Mouse (Mus musculus) right cerebral cortex, adult 18-20 months (tissue): Measurements from ENCODE around the gene Nlk.
"Not testable (repeated sequence)": the region's sequence is repeated elsewhere in the genome, so short reads cannot be mapped to it uniquely, and the experiment has no call there.

Source experiments
- DNase-seq: peaks from one replicate; pipeline ENCODE4 v3.0.0; 2022; ENCODE audit warnings: mixed read lengths

Nlk gene

DNA sequence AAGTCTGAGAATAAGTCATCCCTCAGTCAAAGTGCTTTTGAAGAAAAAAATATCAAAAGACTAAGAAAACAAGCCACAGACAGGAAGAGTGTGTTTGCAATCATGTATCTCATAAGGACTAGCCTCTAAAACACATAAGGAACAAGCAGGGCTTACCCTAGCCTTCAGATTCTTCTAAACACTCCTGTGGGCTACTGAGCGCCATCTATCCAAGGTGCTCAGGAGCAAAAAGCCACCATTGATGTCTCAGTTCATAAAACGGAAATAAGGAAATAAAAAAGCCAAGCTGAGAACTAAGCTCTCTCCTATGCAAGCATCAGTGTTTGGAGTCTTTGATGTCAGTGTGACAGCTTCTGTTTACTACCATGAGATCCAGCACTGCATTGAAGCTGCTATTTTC lies 18.4 kb downstream of the Nlk start:
- no peak for DNase-seq

DNA sequence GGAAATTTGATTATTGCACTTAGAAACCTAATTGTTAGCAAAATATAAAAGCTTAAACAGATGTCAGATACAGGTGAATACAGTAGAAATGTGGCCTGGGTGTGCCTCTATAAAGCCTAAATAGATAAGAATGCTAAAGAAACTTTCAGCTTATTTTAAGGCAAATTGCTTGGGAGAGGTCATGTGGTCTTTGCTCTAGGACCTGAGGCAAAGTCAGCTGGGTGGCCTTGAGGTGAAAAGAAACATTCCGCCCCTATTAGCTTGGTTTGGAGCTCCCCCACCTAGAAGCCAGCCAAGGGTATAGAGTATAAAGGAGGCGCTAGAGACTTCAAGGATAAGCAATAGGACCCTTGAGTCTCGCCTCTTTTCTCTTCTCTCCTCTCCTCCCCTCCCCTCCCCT lies 28.5 kb downstream of the Nlk start:
- DNase-seq, result no peak

DNA sequence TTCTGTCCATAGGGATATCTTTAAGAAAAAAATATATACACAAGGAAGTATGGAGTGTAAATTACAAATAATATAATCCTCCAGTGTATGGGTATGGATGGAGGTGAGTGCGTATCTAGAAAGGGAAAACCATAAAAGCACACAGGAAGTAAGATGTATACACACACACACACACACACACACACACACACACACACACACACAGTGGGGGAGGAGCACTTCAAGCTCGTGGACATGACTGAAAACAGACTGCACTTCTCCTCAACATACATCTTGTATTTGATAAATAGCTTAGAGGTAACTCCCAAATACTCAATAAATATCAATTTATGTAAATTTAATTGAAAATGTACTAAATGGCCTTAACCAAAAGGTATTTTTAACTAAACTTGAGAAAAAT lies 32.3 kb downstream of the Nlk start:
- DNase-seq, result no peak

DNA sequence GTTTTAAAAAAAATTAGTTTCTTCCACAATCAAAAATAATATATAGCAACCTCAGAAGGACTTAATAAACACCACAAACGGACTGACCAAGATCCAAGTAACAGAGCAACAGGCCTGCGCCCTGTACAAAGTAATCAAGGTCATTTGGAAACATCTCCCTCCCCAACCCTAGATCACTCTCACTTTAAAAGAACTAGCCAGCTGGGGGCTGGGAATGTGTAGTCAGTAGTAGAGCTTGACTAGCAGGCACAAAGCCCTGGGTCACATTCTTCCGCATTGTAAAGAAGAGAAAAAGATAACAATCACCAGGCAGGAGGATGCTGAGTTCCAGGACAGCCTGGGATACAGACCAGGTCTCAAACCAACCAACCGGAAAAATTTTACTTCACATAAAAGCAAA lies 33.3 kb downstream of the Nlk start:
- DNase-seq, result no peak

DNA sequence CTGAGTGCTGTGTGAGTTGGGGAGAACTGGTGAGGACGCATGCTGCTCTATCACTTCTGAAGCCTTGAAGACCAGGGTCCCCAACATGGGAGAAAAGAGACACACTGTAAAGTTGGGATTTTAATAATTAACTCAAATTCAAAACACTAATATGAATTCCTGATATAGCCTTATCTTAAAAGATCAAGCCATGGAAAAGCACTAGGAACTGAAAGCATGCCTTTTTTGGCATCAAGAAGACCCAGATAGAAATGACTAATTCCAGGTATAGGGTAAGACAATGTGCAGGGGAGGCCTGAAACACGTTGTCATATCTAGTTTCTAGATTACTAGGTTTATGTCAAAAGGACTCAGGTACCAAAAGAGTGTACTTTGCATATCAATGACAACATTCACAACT lies 48.0 kb downstream of the Nlk start:
- DNase-seq, result no peak

DNA sequence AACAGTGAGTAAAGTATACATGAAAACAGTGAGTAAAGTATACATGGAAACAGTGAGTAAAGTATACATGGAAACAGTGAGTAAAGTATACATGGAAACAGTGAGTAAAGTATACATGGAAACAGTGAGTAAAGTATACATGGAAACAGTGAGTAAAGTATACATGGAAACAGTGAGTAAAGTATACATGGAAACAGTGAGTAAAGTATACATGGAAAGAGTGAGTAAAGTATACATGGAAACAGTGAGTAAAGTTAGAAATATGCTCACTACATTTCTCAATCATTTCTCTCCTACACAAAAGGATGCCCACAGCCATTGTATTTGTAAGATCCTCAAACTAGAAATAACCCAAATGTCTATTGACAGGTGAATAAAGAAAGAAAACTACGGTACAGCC lies 48.8 kb downstream of the Nlk start:
- DNase-seq, result not testable (repeated sequence)

DNA sequence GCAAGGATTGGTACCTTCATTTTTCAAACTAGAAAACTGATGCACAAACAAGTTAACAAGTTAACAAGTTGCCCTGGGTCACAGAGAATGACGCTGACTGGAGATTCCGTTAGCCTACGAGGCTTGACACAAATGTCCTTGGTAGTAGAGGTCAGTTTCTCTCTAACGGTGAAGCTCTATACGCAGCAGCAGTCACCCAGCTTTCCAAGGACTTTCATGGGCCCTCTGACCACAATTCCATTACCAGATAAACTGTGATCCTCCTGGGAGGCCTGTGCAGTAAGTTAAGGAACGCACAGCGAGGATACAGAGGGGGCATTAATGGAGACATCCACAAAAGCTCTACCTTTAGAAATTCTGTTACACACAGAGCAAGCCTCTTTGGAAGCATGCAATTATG lies 53.4 kb downstream of the Nlk start:
- no peak for DNase-seq

DNA sequence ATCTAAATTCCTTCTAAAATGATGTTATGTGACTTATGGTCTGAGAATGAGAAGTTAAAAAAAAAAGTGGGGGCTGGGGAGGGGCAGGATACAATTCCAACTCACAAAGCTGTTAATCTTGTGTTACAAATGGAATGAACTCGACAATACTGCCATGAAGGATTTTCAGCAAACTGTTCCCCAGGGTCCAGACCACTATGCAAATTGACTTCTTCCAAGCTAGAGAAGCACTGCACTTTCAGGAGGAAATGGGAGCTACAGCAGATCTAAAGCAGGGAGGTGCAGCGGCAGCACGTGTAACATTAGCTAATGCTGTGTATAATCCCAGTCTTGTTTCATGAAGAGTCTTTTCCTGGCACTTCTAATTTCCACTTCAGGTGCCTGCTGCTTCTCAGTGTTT lies 55.0 kb downstream of the Nlk start:
- no peak for DNase-seq

DNA sequence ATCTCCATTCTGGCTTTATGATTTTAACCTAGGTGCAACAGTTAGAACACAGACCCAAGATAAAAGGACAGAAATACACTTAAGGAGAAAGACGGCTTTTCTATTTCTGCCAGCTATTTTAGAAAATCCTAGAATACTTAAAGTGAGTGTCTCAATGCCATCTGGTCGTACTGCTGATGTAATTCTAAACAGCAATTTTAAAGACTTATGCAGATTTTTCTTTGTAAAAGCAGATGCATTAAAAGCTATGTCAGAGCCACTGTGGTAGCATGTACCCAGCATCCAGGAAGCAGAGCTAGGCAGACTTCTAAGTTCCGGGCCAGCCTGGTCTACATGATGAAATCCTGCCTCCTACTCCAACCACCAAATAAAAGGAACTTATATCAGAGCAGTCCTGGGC lies 56.1 kb downstream of the Nlk start:
- DNase-seq, result peak; percentile 23

DNA sequence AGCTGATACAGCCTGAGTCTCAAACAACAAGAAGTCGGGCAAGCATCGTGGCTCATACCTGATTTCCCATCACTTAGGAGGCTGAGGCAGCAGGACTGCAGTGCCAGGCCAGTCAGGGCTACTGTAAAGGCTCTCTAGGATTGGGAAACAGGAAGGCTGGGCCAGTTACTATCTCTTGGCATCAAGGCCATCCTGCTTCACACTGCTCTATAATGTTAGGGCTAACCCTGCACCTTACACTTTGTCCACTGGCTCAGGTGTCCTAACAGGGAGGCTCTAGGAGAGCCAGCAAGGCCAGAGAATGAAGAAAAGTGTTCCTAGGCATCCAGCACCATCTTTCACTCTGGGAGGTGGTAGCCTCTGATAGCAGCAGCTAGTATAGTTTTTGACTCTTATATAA lies 64.4 kb downstream of the Nlk start:
- DNase-seq, result no peak

DNA sequence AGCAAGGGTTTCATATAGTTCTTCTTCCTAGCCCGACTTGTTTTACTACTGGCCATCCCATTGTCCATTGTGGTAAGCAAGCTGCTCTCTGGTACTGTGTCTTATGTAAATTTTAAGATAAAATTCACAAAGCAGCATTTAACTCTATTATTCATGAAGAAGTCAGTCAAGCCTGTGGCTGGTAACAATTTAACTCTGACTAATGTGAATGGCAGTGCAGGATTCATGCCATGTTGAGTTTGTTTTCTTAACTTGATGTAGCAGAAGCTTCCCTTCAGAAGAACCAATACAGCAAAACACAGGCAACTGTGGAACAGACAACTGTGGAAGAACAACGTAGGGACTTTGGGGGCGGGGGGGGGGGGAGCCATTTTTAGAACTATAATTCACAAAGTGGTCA lies 68.3 kb downstream of the Nlk start:
- DNase-seq, result no peak

DNA sequence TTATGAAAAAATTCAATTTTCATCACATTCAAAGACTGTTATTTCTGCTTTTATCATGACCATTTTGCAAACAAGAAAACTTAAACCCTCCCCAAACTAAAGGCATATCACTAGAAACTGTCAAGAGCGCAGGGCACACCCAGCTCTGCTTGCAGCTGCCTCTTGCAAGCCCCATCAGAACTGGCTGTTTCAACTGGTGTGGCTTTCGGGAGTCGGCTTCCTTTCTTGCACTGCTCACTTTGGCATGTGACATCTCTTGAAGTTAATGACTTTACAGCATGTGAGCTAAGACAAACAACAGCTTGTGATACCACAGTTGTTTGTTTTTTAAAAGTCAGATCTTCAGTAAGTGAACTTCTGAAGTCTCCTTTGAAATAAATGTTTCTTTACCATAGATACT lies 72.8 kb downstream of the Nlk start:
- no peak for DNase-seq

DNA sequence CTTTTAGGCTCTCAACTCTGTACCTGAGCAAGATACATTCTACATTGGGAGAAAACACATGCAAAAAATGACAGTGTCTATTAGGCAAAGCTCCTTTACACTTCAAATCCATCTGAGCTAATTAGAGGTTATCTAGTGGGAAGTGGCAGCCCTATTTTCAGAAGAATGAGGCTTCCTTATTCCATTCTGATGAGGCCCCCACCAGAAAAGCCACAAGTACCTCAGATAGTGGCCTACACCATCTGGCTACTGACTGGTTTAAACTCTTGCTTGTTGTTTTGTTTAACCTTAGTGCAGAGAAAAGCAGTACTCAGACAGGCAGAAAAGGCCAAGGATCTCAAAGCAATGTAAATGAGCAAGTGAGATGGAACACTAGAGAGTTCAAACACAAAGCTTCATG lies 75.2 kb downstream of the Nlk start:
- DNase-seq, result no peak

DNA sequence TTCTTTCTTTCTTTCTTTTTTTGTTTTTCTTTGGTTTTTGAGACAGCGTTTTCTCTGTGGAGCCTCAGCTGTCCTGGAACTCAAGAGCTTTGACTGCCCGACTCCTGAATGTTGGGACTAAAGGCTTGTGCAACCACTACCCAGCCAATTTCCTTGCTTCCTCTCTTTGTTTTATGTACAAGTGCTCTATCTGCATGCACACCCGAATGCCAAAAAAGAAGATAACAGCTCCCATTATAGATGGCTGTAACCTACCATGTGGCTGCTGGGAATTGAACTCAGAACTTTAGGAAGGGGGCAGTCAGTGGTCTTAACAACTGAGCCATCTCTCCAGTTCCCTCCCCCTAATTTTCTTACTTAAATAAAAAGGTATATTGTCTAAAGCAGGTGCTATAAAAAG lies 77.0 kb downstream of the Nlk start:
- no peak for DNase-seq

DNA sequence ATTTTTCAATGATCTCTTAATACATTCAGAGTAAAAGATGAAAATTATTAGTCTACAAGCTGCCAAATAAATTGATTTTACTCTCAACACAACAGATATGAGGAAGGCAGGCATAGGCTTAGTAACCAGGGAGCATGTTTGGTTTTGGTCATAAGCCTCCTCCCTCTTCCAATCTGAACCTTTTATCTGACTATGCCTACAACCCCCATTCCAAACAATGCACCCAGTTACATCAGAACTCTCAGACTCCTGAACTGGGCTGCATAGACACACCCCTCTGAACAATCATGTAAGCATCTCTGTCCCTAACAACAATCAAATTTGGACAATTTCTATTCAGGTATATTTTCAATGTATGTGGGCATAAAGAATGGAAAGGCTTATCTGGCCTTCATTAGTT lies 85.9 kb downstream of the Nlk start:
- DNase-seq, result no peak

DNA sequence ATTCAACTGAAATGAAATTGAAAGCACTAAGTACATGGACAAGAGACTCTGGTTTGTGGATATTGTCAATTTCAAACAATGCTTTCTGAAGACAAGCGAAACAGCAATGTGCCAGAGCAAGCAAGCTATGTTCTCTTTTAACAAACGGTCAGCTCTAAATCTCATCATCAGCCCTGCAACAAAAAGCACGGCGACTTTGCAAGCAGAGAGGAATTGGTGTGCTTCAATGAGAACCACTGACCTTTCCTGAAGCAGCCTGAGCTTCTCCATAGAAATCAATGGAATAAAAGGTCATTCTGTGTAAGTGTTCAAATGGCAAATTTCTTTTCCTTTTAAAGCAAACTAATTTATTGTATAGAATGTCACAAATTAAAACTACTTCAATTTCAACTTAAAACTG lies 87.5 kb downstream of the Nlk start:
- no peak for DNase-seq

DNA sequence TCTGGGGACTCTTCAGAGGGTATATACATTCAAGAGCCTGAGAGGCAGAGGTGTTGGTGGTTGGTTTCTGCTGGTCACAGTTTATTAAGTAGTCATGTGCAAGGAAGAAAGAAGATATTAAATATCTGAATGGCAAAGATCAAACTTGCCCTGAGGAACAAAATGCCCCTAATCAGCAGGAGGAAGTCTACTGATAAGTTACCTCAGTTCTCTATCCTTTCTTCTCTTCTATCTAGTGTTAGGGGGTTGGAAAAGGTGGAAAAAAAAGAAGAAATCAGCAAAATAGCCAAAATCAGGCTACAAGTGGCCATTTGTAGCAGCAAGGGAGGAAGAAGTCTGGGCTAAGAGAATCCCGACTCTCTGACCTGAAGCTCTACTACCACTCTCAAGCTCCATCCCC lies 92.3 kb downstream of the Nlk start:
- DNase-seq, result no peak

DNA sequence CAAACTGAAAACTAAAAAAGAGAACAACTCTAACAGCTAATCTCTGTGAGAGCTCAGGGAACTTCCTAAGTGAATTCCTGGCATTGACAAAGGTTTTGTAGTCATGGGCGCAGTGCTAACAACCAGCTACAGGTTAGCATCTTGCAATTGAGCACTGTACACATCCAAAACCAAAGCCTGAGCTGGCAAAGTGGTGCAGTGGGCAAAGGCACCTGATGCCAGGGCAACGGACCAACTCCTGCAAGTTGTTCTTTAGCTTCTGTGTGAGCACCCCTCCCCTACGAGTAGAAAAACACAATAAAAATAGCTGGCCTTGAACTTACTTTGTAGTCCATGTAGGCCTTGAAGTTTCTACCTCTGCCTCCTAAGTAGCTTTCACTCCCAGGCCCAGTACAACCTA lies 94.4 kb downstream of the Nlk start:
- no peak for DNase-seq

DNA sequence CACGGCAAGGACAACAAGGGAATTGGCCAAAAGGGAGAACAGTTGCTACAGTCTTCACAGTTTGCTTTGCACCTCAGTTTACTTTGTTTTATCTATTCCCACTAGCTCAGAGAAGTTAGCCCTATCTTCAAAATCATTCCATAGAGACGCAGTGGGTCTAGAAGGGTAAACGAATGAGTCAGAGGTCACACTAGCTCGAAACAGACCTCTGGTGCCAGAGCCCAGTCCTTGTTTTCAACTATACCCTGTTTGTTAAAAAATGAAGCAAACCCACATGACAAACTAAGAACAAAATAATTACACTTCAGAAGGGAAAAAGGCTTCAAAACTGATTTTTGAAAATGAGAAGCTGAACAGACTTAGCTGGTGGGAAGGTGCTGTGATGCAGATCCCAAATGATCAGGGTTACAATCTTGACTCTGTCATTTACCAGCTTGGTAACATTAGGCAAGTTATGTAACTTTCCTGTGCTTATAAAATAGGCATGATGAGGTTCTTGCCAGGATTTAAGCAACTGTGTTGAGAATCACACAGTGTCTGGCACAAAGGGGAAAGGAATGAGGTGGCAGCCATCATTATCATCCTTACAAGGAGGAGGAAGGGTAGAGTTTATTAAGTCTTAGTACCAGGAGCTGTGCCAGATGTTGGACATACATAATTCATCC lies 96.1 kb downstream of the Nlk start:
- no peak for DNase-seq

DNA sequence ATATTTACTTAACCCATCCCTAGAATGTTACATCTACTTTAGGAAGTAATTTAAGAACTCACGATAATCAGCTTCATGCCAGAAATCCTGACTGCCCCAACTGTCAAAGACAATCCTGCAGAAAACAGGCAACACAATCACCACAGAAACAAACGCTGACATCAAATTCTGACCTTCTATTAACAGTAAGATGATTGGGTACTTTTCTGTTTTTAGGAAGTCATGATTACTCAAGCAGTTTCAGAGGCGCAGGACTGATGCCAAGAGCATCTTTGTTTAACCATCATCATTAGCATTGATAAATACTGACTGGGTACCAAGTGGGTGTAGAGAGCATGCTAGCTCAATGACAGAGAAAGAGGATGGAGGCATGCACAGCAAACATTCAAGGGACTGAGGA lies 96.7 kb downstream of the Nlk start:
- no peak for DNase-seq

DNA sequence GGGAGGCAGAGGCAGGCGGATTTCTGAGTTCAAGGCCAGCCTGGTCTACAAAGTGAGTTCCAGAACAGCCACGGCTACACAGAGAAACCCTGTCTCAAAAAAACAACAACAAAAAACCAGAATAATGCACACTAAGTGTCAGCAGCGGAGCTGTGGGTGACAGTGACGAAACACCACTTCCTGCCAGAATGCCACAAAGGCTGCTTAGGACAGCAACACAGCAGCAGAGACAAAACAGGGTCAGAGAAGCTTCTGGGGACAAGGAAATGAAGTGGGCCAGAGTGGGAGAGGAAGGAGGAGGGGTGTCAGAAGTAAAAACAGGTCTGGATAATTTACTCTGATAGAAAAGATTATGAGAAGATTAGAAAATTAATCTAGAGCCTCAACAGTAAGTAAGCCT lies 97.1 kb downstream of the Nlk start:
- DNase-seq, result no peak

DNA sequence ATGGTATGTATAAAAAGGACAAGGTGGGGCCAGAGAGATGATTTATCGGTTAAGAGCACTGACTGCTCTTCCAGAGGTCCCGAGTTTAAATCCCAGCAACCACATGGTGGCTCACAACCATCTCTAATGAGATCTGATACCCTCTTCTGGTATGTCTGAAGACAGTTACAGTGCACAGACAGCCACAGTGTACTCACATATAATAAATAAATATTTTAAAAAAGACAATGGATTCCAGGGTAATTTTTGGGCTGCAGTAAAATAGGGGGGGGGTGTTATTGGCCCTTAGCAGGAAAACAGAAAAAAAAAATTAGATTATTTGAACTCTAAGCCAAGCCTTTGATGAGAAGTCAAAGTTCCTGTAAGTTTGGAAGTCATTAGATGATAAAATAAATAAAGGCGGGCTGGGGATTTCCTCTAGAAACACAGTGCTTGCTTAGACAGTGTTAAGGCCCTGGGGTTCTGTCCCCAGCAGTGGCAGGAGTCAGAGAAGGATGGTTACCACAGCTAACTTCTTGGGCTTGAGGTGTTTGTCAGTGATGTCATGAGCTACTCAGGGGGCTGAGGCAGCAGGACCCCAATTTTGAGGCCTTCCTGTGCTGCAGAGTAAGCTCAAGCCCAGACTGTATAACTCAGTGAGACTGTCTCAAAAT lies 98.3 kb downstream of the Nlk start:
- no peak for DNase-seq

DNA sequence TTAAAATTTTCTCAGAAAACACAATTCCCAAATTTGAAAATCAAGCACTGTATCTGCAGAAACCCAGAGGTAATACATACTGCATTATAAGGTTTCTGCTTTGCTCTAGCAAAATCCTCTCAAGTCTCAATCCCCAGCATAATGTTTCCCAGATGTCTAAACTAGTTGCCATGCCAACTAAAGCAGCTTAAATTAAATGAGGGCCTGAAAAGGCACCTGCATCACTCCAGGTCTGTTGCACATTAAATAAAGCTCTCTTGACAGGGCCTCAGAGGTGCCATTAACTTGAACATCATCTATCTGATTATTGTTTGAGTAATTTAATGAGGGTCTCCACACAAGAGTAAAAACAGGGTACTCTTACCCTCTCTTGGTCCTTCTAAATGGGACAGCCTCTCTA lies 100.4 kb downstream of the Nlk start:
- no peak for DNase-seq

DNA sequence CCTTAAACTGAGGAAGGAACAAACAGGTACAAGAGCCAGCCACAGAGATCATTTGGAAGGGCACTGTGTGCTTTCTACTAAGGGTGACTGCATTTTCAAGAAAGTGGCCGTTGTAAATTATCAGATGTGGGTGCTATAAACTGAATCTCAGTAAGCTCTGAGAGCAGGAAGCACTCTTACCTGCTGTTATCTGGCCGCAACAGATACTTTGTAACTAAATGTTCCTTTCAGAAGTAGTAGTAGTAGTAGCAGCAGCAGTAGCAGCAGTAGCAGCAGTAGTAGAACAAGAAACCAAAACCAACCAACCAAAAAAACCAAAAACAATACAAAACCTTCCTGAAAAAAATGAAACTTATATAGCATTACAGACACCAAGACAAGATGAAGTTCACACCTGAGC lies 101.4 kb downstream of the Nlk start:
- DNase-seq, result no peak

DNA sequence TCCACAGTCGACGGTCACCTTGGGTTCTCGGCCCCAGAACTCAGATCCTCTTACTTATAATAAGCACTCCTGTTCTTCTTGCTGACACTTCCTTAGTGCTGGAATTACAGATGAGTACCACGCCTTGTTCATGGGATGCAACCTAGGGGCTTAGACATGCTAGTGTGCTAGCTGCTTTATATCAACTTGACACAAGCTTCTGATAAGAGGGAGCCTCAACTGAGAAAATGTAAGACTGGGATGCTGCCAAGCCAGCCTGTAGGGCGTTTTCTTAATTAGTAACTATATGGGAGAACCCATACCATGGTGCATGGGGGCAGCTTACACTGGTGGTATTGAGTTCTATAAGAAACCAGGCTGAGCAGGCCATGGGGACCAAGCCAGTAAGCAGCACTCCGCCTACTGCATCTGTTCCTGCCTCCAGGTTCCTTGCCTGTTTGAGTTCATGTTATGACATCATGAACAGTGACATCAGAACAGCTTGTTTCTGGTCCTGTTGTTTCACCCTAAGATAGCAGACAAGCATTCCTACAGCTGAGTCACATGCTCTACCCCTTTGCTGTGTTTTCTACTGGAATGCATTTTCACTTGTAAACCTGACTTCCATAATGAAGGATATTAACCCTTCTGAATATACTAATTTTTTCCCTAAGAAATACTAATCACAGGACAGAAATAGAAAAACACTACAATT lies 102.8 kb downstream of the Nlk start:
- no peak for DNase-seq
